Mouse (Mus musculus): ENCODE results near the gene Il10.

Il10 gene

GRCm38 (mm10) chr1:131049361-131049806, 29.7 kb downstream of the Il10 start:
- peak; percentile 87 for DNase-seq

GRCm38 (mm10) chr1:131050011-131050410, 30.4 kb downstream of the Il10 start:
- no peak for DNase-seq

GRCm38 (mm10) chr1:131050617-131051016, 31.0 kb downstream of the Il10 start:
- peak; percentile 87 for DNase-seq

- DNase-seq, result peak; percentile 90
These were observed 31.4 kb downstream of the Il10 start for GRCm38 (mm10) chr1:131051073-131051472.

GRCm38 (mm10) chr1:131053239-131053638, 33.6 kb downstream of the Il10 start:
- peak; percentile 97 for DNase-seq

- DNase-seq, result peak; percentile 87
These were observed 34.0 kb downstream of the Il10 start for GRCm38 (mm10) chr1:131053656-131054055.

GRCm38 (mm10) chr1:131054251-131054650, 34.6 kb downstream of the Il10 start:
- DNase-seq, result peak; percentile 91

GRCm38 (mm10) chr1:131058431-131058830, 38.8 kb downstream of the Il10 start:
- DNase-seq, result peak; percentile 90

- peak; percentile 91 for DNase-seq
These were observed 39.8 kb downstream of the Il10 start for GRCm38 (mm10) chr1:131059411-131059810.

- DNase-seq, result peak; percentile 85
These were observed 40.2 kb downstream of the Il10 start for GRCm38 (mm10) chr1:131059841-131060240.

- DNase-seq, result peak; percentile 96
These were observed 40.9 kb downstream of the Il10 start for GRCm38 (mm10) chr1:131060290-131061253.

- peak; percentile 92 for DNase-seq
These were observed 42.2 kb downstream of the Il10 start for GRCm38 (mm10) chr1:131061740-131062254.

- DNase-seq, result peak; percentile 97
These were observed 43.2 kb downstream of the Il10 start for GRCm38 (mm10) chr1:131062821-131063220.

GRCm38 (mm10) chr1:131064202-131064601, 44.6 kb downstream of the Il10 start:
- DNase-seq, result peak; percentile 90

GRCm38 (mm10) chr1:131068011-131068727, 48.5 kb downstream of the Il10 start:
- no peak for DNase-seq

GRCm38 (mm10) chr1:131069010-131069409, 49.4 kb downstream of the Il10 start:
- peak; percentile 84 for DNase-seq

- no peak for DNase-seq
These were observed 52.8 kb downstream of the Il10 start for GRCm38 (mm10) chr1:131072376-131072990.

GRCm38 (mm10) chr1:131074524-131074938, 54.9 kb downstream of the Il10 start:
- peak; percentile 95 for DNase-seq

Data from heart, adult 11 months (tissue).